Mouse (Mus musculus): ENCODE data around the gene Spdya.
"Not testable (repeated sequence)": the region's sequence is repeated elsewhere in the genome, so short reads cannot be mapped to it uniquely, and the experiment has no call there.

Gene Spdya

DNA sequence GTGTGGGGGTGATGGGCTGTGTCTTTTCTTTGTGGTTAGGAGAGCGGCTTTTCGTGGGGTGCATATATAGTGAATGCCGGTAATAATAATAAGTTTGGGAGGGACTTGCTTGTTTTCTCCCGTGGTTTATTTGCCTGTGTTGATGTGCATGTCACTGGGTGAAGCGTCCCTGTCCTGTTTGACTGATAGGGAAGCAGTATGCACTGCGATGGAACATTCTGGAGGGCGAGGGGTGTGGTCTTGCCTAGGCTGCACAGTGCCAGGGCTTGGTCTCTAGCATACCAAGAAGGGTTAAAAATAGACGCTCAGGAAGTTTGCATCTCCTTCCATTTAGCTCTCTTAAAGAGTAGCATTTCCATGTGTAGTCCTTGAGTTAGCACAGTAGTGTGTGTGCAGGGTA is 84.9 kb downstream of the Spdya start:
- DNase-seq = no peak

DNA sequence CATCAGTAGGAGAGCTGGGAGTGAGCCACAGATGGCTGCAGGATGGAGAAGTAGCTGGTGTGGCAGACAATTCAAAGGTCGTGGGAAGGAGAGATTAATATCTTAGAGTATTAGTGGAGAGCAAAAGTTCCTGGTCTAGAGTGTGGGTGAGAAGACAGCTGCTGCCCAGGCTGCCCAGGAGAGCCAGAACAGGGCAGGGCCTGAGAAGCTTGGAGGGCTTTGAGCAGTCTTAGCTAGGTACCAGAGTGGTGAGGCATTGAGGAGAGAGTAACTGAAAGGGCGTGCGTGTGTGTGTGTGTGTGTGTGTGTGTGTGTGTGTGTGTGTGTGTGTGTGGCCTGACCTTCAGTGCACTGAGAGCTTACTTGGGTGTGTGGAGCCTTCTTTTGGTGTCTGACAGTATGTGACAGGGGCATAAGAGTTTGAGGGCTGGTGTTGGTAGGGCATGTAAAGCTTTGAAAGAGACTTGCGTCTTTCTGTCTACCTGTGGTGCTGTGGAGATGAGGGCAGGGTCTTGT is 85.9 kb downstream of the Spdya start:
- no peak for DNase-seq

GRCm38 (mm10) chr17:71639056-71639455 is 87.2 kb downstream of the Spdya start:
- not testable (repeated sequence) for DNase-seq

All from right cerebral cortex, postnatal 14 days (tissue).